Mouse (Mus musculus): ENCODE measurements around the gene Srcin1. TPM values are rescaled to one million over a fixed set of nuclear protein-coding genes. Genes with fewer than 3 reads are reported as not detected.
A peak's percentile ranks its signal among the peaks of the same experiment; 100 is the strongest.

Gene Srcin1
- polyA plus RNA-seq, 1 experiment from 2014 or later = 0.49 TPM

DNA sequence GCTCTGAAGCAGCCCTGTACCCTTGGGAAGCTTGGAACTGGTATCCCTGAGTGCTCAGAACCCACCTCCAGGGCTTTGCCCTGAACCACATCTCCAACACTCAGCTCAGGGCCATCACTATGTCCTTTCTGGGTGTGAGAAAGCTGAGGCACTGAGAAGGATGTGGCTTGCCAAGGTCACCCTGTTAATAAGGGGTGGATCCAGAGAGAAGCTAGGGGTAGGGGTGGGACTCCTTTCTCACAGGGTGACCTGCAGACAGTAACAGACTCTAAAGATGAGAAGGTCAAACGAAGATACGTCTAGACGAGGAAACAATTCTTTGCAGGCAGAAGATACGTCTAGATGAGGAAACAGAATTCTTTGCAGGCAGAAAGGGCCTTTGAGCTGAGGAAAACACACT lies 73.1 kb downstream of the Srcin1 start:
- 77% methylated on average over 4 of the region's 4 CpGs for WGBS
- H3K27me3 ChIP-seq (ENCODE audit: control insufficient read depth, insufficient read depth, low read length) = no peaks in the 10 kb centered on the region
- H3K4me3 ChIP-seq (ENCODE audit: low read depth, low read length) = no peak overlapping the region
- peaks cover 10% of the 10 kb centered on the region for H3K36me3 ChIP-seq (ENCODE audit: control insufficient read depth, insufficient read depth, low read length)
- DNase-seq (ENCODE audit: low spot score) = no peak
- no peak overlapping the region for H3K27ac ChIP-seq (replicated peaks)
- H3K4me1 ChIP-seq (replicated peaks; ENCODE audit: control insufficient read depth, insufficient read depth) = no peaks in the 10 kb centered on the region
- no peak overlapping the region for H3K9ac ChIP-seq (ENCODE audit: low read length)
- no peak for ATAC-seq (ENCODE audit: low FRiP score, low TSS enrichment)
- H3K9me3 ChIP-seq (ENCODE audit: control insufficient read depth, low read length) = no peaks in the 10 kb centered on the region
- H3K4me2 ChIP-seq (replicated peaks; ENCODE audit: low read depth) = no peak overlapping the region
- no peak for TF ChIP-seq CTCF (IDR thresholded peaks at IDR 0.05; ENCODE audit: low read depth)
- TF ChIP-seq EP300 (optimal IDR thresholded peaks at IDR 0.05) = no peak

DNA sequence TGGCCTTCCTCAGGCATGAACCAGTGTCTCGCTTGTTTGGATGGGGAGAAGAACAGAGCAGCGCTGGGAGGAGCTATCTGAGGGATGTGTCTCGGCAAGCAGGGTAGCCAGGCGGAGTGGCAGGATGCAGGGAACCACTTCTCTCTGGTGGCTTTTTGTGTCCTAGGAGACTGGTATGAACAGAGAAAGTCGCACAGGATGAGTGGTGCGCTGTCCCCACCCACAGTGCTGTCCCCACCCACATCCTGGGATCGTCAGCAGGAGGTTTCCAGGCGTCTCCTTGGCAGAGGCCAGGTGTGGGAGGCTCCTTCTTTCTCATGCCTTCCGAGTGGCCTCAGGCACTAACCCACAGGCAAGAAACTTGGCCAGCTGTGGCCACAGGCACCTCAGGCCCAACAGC lies 73.6 kb downstream of the Srcin1 start:
- H3K4me2 ChIP-seq (replicated peaks; ENCODE audit: low read depth) = no peak overlapping the region
- H3K9ac ChIP-seq (ENCODE audit: low read length) = no peak overlapping the region
- no peak overlapping the region for H3K4me3 ChIP-seq (ENCODE audit: low read depth, low read length)
- no peaks in the 10 kb centered on the region for H3K4me1 ChIP-seq (replicated peaks; ENCODE audit: control insufficient read depth, insufficient read depth)
- TF ChIP-seq EP300 (optimal IDR thresholded peaks at IDR 0.05) (no peak), CTCF (IDR thresholded peaks at IDR 0.05; ENCODE audit: low read depth) (no peak)
- H3K36me3 ChIP-seq (ENCODE audit: control insufficient read depth, insufficient read depth, low read length) = peaks cover 12% of the 10 kb centered on the region
- no peak overlapping the region for H3K27ac ChIP-seq (replicated peaks)
- DNase-seq (ENCODE audit: low spot score) (peak; percentile 36), ATAC-seq (ENCODE audit: low FRiP score, low TSS enrichment) (no peak)
- H3K9me3 ChIP-seq (ENCODE audit: control insufficient read depth, low read length) = no peaks in the 10 kb centered on the region
- WGBS = 46% methylated on average over 9 of the region's 9 CpGs
- no peaks in the 10 kb centered on the region for H3K27me3 ChIP-seq (ENCODE audit: control insufficient read depth, insufficient read depth, low read length)

DNA sequence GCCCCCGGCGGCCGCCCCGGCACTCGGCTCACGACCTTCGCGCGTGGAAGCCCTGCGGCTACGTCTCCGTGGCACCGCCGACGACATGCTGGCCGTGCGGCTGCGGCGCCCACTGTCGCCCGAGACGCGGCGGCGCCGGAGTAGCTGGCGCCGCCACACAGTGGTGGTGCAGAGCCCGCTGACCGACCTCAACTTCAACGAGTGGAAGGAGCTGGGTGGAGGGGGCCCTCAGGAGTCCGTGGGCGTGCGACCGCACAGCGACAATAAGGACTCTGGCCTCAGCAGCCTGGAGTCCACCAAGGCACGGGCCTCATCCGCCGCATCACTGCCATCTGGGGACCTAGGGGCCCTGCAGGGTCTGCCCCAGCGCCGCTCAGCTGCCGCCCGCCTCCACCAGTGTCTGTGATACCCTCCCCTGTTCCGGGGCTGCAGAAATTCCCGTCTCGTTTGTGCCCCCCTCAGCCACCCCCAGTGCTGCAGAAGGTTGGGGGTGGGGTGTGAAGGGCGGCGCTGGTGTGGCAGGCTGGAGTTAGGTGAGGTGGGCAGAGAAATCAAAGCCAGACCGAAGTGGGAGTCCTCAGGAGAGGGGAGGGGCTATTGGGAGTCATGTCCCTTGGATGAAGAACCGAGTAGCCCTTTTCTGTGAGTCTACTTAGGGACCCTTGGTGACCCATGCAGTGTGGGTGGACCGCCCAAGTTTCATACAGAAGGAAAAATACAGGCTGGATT lies 75.1 kb downstream of the Srcin1 start:
- Histone ChIP-seq H3K9ac (ENCODE audit: low read length) (no peak overlapping the region), H3K4me2 (replicated peaks; ENCODE audit: low read depth) (0 out of 2 replicates have a peak overlapping the region, but pooled peaks have one; percentile 11), H3K27me3 (ENCODE audit: control insufficient read depth, insufficient read depth, low read length) (no peaks in the 10 kb centered on the region), H3K4me3 (ENCODE audit: low read depth, low read length) (0 out of 2 replicates have a peak overlapping the region, but pooled peaks have one; percentile 10), H3K4me1 (replicated peaks; ENCODE audit: control insufficient read depth, insufficient read depth) (no peaks in the 10 kb centered on the region), H3K9me3 (ENCODE audit: control insufficient read depth, low read length) (no peaks in the 10 kb centered on the region), H3K27ac (replicated peaks) (no peak overlapping the region), H3K36me3 (ENCODE audit: control insufficient read depth, insufficient read depth, low read length) (peaks cover 12% of the 10 kb centered on the region)
- DNase-seq (ENCODE audit: low spot score) (no peak), ATAC-seq (ENCODE audit: low FRiP score, low TSS enrichment) (peak; percentile 16; the same call in 1 of the 2 replicates)
- WGBS = 60% methylated on average over 48 of the region's 51 CpGs
- TF ChIP-seq CTCF (IDR thresholded peaks at IDR 0.05; ENCODE audit: low read depth) (no peak), EP300 (optimal IDR thresholded peaks at IDR 0.05) (no peak)

DNA sequence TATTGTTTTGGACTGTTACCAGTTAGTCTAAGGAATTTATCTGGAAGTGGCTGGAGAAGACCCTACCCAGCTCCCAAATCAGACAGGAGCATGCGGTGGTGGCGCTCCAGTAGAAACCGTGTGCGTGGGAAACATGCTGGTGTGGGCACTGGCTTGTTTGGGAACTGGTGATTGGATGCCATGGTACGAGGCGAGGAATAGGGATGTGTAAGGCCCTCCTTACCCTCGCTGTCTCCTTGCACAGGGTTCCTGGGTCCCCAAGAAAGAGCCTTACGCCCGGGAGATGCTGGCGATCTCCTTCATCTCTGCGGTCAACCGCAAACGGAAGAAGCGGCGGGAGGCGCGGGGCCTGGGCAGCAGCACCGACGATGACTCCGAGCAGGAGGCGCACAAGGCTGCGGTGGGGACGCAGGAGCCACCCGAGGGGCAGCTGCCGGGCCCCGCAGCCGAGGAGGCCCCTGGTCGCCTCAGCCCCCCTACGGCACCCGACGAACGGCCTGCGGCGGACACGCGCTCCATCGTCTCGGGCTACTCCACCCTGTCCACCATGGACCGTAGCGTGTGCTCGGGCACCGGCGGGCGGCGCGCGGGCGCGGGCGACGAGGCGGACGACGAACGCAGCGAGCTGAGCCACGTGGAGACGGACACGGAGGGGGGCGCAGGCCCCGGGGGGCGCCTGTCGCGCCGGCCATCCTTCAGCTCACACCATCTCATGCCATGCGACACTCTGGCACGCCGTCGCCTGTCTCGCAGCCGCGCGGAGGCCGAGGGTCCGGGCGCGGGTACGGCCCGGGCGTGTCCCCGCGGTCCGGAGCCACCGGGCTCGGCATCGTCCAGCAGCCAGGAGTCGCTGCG lies 75.9 kb downstream of the Srcin1 start, which contains the start of gene 4933428G20Rik:
Gene 4933428G20Rik, minus strand, starts transcription at position 476 of the 855 bp plus-strand sequence.
- TF ChIP-seq EP300 (optimal IDR thresholded peaks at IDR 0.05) = no peak
- no peak for TF ChIP-seq CTCF (IDR thresholded peaks at IDR 0.05; ENCODE audit: low read depth)
- Histone ChIP-seq H3K36me3 (ENCODE audit: control insufficient read depth, insufficient read depth, low read length) (peaks cover 12% of the 10 kb centered on the region), H3K27me3 (ENCODE audit: control insufficient read depth, insufficient read depth, low read length) (no peaks in the 10 kb centered on the region), H3K4me1 (replicated peaks; ENCODE audit: control insufficient read depth, insufficient read depth) (no peaks in the 10 kb centered on the region), H3K4me3 (ENCODE audit: low read depth, low read length) (0 out of 2 replicates have a peak within 1 kb of the TSS, but pooled peaks have one; percentile 10), H3K27ac (replicated peaks) (no peak within 1 kb of the TSS), H3K4me2 (replicated peaks; ENCODE audit: low read depth) (0 out of 2 replicates have a peak within 1 kb of the TSS, but pooled peaks have one; percentile 11), H3K9me3 (ENCODE audit: control insufficient read depth, low read length) (no peaks in the 10 kb centered on the region), H3K9ac (ENCODE audit: low read length) (no peak within 1 kb of the TSS)
- WGBS = 51% methylated on average over 88 of the region's 88 CpGs
- DNase-seq (ENCODE audit: low spot score) (no peak), ATAC-seq (ENCODE audit: low FRiP score, low TSS enrichment) (no peak)

DNA sequence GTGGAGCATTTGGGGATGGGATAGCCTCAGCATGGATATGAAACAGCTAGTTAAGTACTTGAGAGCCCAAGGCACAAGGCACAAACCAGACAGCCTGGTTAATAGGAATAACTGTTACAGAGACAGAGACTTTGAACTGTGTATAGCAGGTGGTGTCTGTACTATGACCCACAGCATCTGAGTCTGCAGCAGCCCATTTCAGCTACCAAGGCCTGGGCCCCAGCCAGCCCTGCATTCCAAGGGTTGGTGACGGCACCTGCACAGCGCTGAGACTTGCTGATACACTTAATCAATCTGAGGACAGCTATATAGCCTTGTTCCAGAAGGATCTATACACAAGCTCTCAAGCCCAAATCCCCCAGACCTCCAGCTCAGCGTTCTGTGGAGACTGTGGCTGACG lies 78.4 kb downstream of the Srcin1 start:
- Histone ChIP-seq H3K36me3 (ENCODE audit: control insufficient read depth, insufficient read depth, low read length) (peaks cover 18% of the 10 kb centered on the region), H3K4me2 (replicated peaks; ENCODE audit: low read depth) (no peak overlapping the region), H3K4me1 (replicated peaks; ENCODE audit: control insufficient read depth, insufficient read depth) (no peaks in the 10 kb centered on the region), H3K27me3 (ENCODE audit: control insufficient read depth, insufficient read depth, low read length) (no peaks in the 10 kb centered on the region), H3K27ac (replicated peaks) (no peak overlapping the region), H3K4me3 (ENCODE audit: low read depth, low read length) (no peak overlapping the region), H3K9me3 (ENCODE audit: control insufficient read depth, low read length) (no peaks in the 10 kb centered on the region), H3K9ac (ENCODE audit: low read length) (no peak overlapping the region)
- WGBS = 83% methylated on average over 4 of the region's 4 CpGs
- ATAC-seq (ENCODE audit: low FRiP score, low TSS enrichment) = no peak; the same call in 1 of the 2 replicates
- no peak for TF ChIP-seq CTCF (IDR thresholded peaks at IDR 0.05; ENCODE audit: low read depth)
- no peak for TF ChIP-seq EP300 (optimal IDR thresholded peaks at IDR 0.05)
- no peak for DNase-seq (ENCODE audit: low spot score)
